Mouse (Mus musculus) neural tube, embryonic 12.5 days (tissue): Measurements from ENCODE around the gene Wdr46. TPM values are rescaled to one million over a fixed set of nuclear protein-coding genes. Genes with fewer than 3 reads are reported as not detected.
"Not testable (repeated sequence)": the region's sequence is repeated elsewhere in the genome, so short reads cannot be mapped to it uniquely, and the experiment has no call there.

Experiments
- ATAC-seq: fragments of 200-750 bp; cut with Nextera tagmentation; 2 replicates; pipeline ENCODE4 v1.8.0; 2017; ENCODE audit warnings: low read depth, mild to moderate bottlenecking, moderate TSS enrichment, moderate library complexity; ENCODE audit not compliant: low FRiP score
- H3K27ac ChIP-seq: fragments of 300-500 bp; sonication (generic); 2 replicates; pipeline ENCODE4 v1.5.1; 2016
- H3K27me3 ChIP-seq: fragments of 300-500 bp; sonication (generic); replicated peaks from 2 replicates; pipeline ENCODE4 v1.6.1; 2016; ENCODE audit warnings: mild to moderate bottlenecking
- H3K36me3 ChIP-seq: fragments of 300-500 bp; sonication (generic); 2 replicates; pipeline ENCODE4 v1.6.1; 2016; ENCODE audit warnings: mild to moderate bottlenecking
- H3K4me1 ChIP-seq: fragments of 300-500 bp; sonication (generic); 2 replicates; pipeline ENCODE4 v1.6.1; 2016
- H3K4me2 ChIP-seq: fragments of 300-500 bp; sonication (generic); replicated peaks from 2 replicates; pipeline ENCODE4 v1.6.1; 2016; ENCODE audit warnings: mild to moderate bottlenecking
- H3K4me3 ChIP-seq: fragments of 300-500 bp; sonication (generic); 2 replicates; pipeline ENCODE4 v1.5.1; 2016
- H3K9ac ChIP-seq: fragments of 300-500 bp; sonication (generic); 2 replicates; pipeline ENCODE4 v1.6.1; 2016; ENCODE audit warnings: mild to moderate bottlenecking
- H3K9me3 ChIP-seq: fragments of 300-500 bp; sonication (generic); 2 replicates; pipeline ENCODE4 v1.6.1; 2016; ENCODE audit warnings: mild to moderate bottlenecking
- WGBS: fragments of 180-500 bp; shearing (Covaris S2); methylation state at CpG from one replicate; pipeline ENCODE4 v1.1.7; 2016; 5-methylcytosine and 5-hydroxymethylcytosine counted together
- polyA plus RNA-seq: library from polyadenylated mRNA; unstranded; fragments of >200 nt; fragmentation: Nextera tagmentation; extraction: Ambion mirVana; gene quantifications from 2 replicates; pipeline ENCODE4 v1.2.1, GENCODE M21; 2016

Gene Wdr46
- polyA plus RNA-seq = 38.4 and 39.7 TPM in 2 replicates

GRCm38 (mm10) chr17:33940206-33940805, at the start of gene Wdr46, which contains the start of gene Pfdn6:
Gene Wdr46 (plus strand): TSS chr17:33940660.
Gene Pfdn6 (minus strand): TSS chr17:33940343.
- Histone ChIP-seq H3K27ac (no peak within 1 kb of the TSS), H3K4me2 (peak within 1 kb of the TSS; percentile 99), H3K27me3 (no peaks in the 10 kb centered on the region), H3K4me1 (peaks cover 28% of the 10 kb centered on the region), H3K4me3 (peak within 1 kb of the TSS; percentile 89), H3K36me3 (peaks cover 49% of the 10 kb centered on the region), H3K9me3 (no peaks in the 10 kb centered on the region), H3K9ac (peak within 1 kb of the TSS; percentile 83)
- WGBS = under 1% methylated on average over 36 of the region's 36 CpGs
- peak; percentile 85 for ATAC-seq

DNA sequence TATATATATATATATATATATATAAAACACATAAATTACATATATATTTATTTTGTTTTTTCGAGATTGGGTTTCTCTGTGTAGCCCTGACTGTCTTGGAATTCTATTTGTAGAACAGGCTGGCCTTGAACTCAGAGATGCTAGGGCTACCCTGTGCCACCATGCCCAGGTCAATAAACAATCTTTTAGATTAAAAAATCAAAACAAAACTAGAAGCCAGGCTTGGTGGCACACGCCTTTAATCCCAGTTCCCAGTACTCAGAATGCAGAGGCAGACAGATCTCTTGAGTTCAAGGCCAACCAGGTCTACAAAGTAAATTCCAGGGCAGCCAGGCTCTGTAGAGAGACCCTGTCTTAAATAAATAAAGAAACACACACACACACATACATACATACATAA, 49.1 kb upstream of the Wdr46 start:
- Histone ChIP-seq H3K4me1 (peaks cover 7% of the 10 kb centered on the region), H3K9me3 (no peaks in the 10 kb centered on the region), H3K4me2 (no peak overlapping the region), H3K27me3 (no peaks in the 10 kb centered on the region), H3K4me3 (no peak overlapping the region), H3K9ac (no peak overlapping the region), H3K36me3 (peaks cover under 1% of the 10 kb centered on the region; the same call in 1 of the 2 replicates), H3K27ac (no peak overlapping the region)
- no peak for ATAC-seq
- WGBS = 59% methylated on average over 2 of the region's 2 CpGs

DNA sequence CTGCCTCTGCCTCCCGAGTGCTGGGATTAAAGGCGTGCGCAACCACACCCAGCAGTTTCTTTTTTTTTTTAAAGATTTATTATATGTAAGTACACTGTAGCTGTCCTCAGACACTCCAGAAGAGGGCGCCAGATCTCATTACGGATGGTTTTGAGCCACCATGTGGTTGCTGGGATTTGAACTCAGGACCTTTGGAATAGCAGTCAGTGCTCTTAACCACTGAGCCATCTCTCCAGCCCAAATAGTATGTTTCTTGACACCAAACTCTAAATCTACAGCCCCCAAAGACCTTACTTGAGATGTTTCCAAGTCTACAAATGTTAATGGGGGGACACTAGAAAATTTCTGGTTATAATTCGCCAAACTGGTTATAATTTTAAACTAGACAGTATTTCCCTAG, 48.6 kb upstream of the Wdr46 start:
- not testable (repeated sequence) for H3K9me3 ChIP-seq, H3K4me2 ChIP-seq, H3K4me1 ChIP-seq, H3K27me3 ChIP-seq, H3K27ac ChIP-seq, H3K36me3 ChIP-seq, H3K9ac ChIP-seq, ATAC-seq, H3K4me3 ChIP-seq
- 71% methylated on average over 6 of the region's 6 CpGs for WGBS

GRCm38 (mm10) chr17:33892429-33892828, 48.0 kb upstream of the Wdr46 start:
- no peak for ATAC-seq
- Histone ChIP-seq H3K27me3 (no peaks in the 10 kb centered on the region), H3K36me3 (no peaks in the 10 kb centered on the region), H3K4me1 (peaks cover 7% of the 10 kb centered on the region), H3K27ac (no peak overlapping the region), H3K9me3 (no peaks in the 10 kb centered on the region), H3K9ac (no peak overlapping the region), H3K4me2 (no peak overlapping the region), H3K4me3 (no peak overlapping the region)
- WGBS = 20% methylated on average over 7 of the region's 7 CpGs

GRCm38 (mm10) chr17:33893011-33893410, 47.4 kb upstream of the Wdr46 start:
- not testable (repeated sequence) for H3K4me1 ChIP-seq, H3K27me3 ChIP-seq, H3K9ac ChIP-seq, H3K4me2 ChIP-seq, H3K4me3 ChIP-seq, H3K36me3 ChIP-seq, H3K27ac ChIP-seq, ATAC-seq, H3K9me3 ChIP-seq
- WGBS = 79% methylated on average over 4 of the region's 4 CpGs

GRCm38 (mm10) chr17:33897114-33897794, 43.2 kb upstream of the Wdr46 start:
- 44% methylated on average over 6 of the region's 6 CpGs for WGBS
- Histone ChIP-seq H3K36me3 (no peaks in the 10 kb centered on the region), H3K27ac (no peak overlapping the region), H3K9me3 (no peaks in the 10 kb centered on the region), H3K4me2 (no peak overlapping the region), H3K27me3 (no peaks in the 10 kb centered on the region), H3K9ac (no peak overlapping the region), H3K4me3 (no peak overlapping the region), H3K4me1 (no peaks in the 10 kb centered on the region)
- ATAC-seq = no peak

DNA sequence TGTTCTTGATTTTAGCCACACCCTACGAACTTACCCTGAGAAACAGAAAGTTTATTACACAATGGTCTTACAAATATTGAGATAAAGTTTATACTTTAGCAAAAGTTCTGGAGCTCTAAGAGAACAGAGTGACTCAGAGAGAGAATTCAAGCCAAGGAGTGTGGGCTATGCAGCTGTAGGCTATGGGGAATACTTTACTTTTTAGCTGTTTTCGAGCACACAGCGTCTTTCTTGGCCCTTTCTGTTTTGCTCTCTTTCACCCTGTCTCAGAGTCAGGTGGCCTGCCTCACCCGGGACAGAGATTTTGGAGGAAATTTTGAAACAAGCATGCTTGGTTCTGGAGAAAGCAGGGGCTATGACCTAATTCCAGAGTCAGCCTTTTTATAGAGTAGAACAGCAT, 42.3 kb upstream of the Wdr46 start:
- H3K27ac ChIP-seq, H3K27me3 ChIP-seq, H3K9me3 ChIP-seq, H3K4me2 ChIP-seq, H3K4me1 ChIP-seq, H3K9ac ChIP-seq, H3K4me3 ChIP-seq, ATAC-seq, H3K36me3 ChIP-seq: not testable (repeated sequence)
- WGBS = 91% methylated on average over 4 of the region's 4 CpGs

- Histone ChIP-seq H3K36me3 (no peaks in the 10 kb centered on the region), H3K9ac (no peak overlapping the region), H3K27me3 (no peaks in the 10 kb centered on the region), H3K27ac (no peak overlapping the region), H3K4me3 (no peak overlapping the region), H3K4me2 (no peak overlapping the region), H3K9me3 (no peaks in the 10 kb centered on the region), H3K4me1 (no peaks in the 10 kb centered on the region)
- no peak for ATAC-seq
- WGBS = 88% methylated on average over 4 of the region's 4 CpGs
Observed at GRCm38 (mm10) chr17:33899642-33900041, 40.8 kb upstream of the Wdr46 start.

DNA sequence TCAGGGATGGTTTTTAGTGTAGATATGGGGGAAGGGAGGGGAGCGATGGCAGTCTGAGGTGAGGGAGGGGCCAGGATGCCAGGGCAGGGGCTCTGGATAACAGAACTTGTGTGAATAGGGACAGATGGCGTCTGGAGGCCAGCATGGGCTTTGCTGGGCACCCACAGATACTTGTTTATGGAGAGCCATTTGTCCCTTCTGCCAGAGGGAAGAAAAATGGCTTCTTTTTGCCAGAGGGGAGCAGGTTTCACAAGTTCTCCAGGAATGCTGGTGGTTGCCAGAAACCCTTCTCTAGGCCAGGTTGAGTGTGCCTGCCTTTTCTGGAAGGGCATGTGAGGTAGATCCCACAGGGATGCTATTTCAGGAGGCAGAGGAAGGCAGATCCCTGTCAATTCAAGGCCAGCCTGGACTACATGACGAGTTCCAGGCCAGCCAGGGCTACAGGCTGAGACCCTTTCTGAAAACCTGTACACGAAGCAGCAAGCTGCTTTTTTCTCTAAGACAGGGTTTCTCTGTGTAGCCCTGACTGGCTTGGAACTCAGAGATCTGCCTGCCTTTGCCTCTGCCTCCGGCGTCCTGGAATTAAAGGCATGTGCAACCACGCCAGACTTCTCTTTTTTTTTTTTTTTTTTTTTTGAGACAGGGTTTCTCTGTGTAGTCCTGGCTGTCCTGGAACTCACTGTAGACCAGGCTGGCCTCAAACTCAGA, 40.0 kb upstream of the Wdr46 start:
- Histone ChIP-seq H3K9ac (no peak overlapping the region), H3K9me3 (no peaks in the 10 kb centered on the region), H3K4me1 (no peaks in the 10 kb centered on the region), H3K36me3 (no peaks in the 10 kb centered on the region), H3K27ac (no peak overlapping the region), H3K4me3 (no peak overlapping the region), H3K4me2 (no peak overlapping the region), H3K27me3 (no peaks in the 10 kb centered on the region)
- ATAC-seq = no peak
- WGBS = 76% methylated on average over 7 of the region's 7 CpGs

DNA sequence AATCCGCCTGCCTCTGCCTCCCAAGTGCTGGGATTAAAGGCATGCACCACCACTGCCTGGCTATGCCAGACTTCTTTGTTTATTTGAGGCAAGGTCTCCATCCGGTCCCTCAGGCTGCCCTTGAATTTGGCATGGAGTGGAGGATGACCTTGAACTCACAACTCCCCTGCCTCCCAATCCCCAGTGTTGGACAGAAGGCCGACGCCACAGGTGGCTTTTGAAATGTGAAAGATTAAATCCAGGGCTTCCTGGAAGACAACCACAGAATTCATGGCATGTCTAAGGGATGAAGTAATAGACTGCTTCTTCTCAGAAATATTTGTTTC, 39.5 kb upstream of the Wdr46 start:
- ATAC-seq = no peak
- Histone ChIP-seq H3K9ac (no peak overlapping the region), H3K36me3 (no peaks in the 10 kb centered on the region), H3K27ac (no peak overlapping the region), H3K4me2 (no peak overlapping the region), H3K4me3 (no peak overlapping the region), H3K27me3 (no peaks in the 10 kb centered on the region), H3K4me1 (no peaks in the 10 kb centered on the region), H3K9me3 (no peaks in the 10 kb centered on the region)
- 90% methylated on average over 4 of the region's 4 CpGs for WGBS

DNA sequence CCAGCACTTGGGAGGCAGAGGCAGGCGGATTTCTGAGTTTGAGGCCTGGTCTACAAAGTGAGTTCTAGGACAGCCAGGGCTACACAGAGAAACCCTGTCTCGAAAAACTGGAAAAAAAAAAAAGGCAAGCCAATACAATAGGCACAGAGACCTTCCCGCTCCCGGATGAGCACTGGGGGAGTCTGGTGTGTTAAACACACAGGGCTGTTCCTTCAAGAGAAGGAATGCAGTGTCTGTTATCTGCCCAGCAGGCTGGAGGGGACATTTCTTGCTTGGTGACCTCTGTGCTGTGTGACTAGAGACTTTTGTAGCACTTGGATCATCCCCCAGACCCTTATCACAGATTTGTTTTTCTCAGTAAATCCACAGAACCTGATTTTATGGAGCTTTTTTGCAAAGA, 38.8 kb upstream of the Wdr46 start:
- 54% methylated on average over 4 of the region's 4 CpGs for WGBS
- Histone ChIP-seq H3K4me2 (no peak overlapping the region), H3K4me1 (no peaks in the 10 kb centered on the region), H3K4me3 (no peak overlapping the region), H3K27me3 (no peaks in the 10 kb centered on the region), H3K9me3 (no peaks in the 10 kb centered on the region), H3K36me3 (no peaks in the 10 kb centered on the region), H3K27ac (no peak overlapping the region), H3K9ac (no peak overlapping the region)
- no peak for ATAC-seq

DNA sequence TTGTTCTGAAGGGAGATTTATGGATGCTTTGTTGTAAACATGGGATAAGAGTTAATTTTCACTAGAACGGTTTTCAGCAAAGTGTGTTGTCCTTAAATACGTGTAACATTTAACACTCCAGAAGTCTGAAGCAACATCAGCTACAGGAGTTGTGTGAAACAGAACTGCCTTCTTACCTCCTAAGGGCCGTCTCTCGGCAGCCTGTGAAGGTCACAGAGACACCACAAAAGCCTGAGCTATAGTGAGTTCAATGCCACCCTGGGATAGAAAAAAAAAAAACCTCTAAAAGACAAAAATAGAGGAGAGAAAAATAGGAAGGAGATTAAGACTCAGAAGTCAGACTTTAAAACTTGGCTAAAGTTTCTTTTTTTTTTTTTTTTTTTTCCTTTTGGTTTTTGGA, 38.4 kb upstream of the Wdr46 start:
- H3K9me3 ChIP-seq = no peaks in the 10 kb centered on the region
- no peak overlapping the region for H3K27ac ChIP-seq
- H3K4me1 ChIP-seq = no peaks in the 10 kb centered on the region
- H3K9ac ChIP-seq = no peak overlapping the region
- no peak overlapping the region for H3K4me2 ChIP-seq
- no peak for ATAC-seq
- H3K4me3 ChIP-seq = no peak overlapping the region
- 46% methylated on average over 4 of the region's 4 CpGs for WGBS
- H3K36me3 ChIP-seq = no peaks in the 10 kb centered on the region
- H3K27me3 ChIP-seq = no peaks in the 10 kb centered on the region
